Mouse (Mus musculus): ENCODE data around the gene Prrc2a. TPM values are rescaled to one million over a fixed set of nuclear protein-coding genes. Genes with fewer than 3 reads are reported as not detected.
A peak's percentile ranks its signal among the peaks of the same experiment; 100 is the strongest.

Gene Prrc2a
- total RNA-seq, 2 experiments from 2014 or later = 195 to 211 TPM

DNA sequence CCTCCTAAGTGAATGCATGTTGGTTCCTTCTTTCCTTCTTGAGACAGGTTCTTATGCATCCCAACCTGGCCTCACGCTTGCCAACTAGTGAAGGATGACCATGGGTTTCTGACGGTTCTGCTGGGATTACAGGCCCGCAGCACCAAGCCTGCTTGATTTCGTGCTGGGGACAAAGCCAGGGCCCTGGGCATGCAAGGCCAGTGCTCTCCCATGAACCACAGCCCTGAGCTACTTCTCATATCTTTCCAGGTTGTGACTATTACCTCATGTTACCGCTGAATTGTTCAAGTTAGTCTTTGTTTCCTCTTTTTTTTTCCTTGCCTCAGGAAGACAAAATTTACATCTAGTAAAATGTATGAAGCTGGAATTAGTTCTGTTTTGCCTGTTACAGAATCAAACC is 28.2 kb upstream of the Prrc2a start:
- no peak for DNase-seq
- intact Hi-C loops (cut with DNase I) = no loop called here

DNA sequence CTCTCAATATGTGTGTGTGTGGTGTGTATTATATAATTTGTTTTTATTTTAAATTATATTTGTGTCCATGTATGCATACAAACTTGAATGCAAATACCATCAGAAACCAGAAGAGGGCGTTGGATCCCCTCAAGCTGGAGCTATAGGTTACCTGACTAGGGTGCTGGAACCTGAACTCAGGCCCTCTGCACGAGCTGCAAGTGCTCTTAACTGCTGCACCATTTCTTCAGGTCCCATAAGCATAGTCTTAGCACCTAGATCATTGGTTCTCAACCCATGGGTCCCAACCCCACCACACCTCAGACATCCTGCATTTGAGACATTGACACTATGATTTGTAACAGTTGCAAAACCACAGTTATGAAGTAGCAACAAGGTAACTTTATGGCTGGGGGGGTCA is 27.0 kb upstream of the Prrc2a start:
- intact Hi-C loops (cut with DNase I) = no loop called here
- DNase-seq = no peak

DNA sequence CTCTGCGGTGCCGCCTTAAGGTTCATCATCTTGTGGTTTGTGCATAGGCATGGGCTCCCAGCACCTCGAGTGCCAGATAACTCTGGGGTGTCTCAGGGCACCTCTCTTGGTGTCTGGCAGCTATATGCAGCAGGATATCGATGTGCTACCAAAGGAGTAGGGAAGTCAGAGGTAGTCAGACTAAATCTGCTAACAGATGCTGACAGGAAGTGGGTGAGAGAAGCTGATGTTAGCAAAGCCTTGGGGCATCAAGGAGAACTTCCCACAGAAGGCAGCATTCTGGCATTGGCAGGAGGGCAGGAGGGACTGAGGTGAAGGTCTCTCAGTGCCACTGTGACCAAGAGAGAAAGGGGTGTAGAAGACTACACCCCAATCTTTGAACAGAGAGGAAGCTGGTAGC is 25.4 kb upstream of the Prrc2a start:
- DNase-seq = no peak
- intact Hi-C loops (cut with DNase I) = no loop called here

DNA sequence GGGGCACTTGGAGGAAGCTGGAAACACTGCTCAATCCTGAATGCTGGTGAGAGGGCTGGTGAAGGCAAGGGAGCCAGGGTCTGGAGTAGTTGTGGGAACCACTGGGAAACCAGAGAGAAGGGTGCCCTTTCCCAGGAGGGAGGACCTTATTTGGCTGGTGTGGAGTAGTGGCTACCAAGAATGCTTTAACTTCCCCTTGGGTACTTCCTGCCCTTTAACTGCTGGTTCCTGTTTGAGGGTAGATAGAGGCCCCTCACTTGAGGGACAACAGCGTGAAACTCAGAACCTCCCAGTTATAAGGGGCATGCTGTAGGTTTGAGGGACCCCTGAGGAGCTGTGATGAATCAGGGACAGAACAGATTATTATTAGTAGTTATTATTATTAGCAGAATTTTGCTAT is 24.5 kb upstream of the Prrc2a start:
- no peak for DNase-seq
- intact Hi-C loops (cut with DNase I) = no loop called here

DNA sequence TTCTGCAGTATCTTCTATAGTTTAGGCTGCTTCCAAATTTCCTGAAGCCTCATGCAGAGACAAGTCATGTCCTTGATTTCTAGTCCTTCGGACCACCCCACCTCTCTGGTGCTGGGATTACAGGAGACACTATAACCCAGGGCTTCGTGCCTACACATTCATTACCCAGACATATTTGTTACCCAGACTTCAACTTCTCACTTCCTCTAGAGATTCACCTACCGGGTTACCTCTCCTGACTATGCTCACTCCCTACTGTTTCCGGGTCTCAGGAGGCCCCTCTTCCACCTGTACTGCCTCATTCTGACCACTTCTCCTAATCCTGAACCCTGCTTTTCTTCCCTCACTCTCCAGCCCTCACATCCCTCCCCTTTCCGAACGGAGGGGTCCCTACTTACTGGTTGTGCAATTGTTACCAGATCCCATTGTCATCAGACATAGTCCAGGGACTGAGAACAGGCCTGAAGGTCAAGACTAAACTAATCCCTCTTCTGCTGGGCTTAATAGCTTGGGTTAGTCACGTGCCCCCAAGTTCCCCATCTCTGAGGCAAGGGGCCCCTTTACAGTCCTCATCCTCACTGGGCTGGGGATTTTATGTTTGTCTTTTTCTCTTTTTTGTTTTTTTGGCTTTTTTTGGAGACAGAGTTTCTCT is 23.4 kb upstream of the Prrc2a start, which contains the start of gene Lst1:
Lst1 (minus strand) TSS at position 481 of the 652 bp plus-strand sequence.
- intact Hi-C loops (cut with DNase I) = no loop called here
- no peak for DNase-seq

DNA sequence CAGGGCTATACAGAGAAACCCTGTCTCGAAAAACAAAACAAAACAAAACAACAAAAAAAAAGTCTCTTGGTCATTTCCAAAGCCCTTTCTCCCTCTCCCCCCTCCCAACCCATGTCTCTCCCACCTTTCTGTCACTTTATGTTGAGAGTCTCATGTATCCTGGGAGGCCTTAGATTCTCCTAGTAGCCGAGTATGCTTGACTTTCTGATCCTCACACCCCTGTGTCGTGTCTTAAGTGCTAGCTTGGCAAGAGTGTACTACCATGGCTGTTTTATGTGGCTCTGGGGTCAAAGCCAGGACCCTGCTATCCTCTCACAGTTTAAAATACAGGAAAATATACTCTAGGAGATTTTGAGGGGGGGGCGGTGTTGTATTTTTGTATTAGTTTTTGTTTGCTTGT is 22.6 kb upstream of the Prrc2a start:
- intact Hi-C loops (cut with DNase I) = no loop called here
- DNase-seq = no peak

DNA sequence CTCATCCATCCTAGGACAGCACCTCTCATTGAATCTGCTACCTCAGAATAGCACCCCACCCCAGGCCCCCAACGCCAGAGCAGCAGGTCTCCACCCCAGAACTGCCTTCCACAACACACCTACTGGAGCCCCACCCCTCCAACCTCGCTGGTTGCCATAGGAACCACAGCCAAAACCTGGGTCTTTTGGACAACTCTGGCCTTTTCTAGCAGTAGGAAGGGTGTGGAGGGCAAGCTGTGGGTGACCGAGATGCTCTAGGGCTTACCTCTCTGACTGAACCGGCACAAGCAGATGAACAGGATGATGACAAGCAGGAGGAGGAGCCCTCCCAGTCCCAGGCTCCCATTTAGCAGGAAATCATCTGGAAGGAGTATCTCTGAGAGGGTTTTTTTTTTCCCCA is 22.0 kb upstream of the Prrc2a start:
- peak in 1 of 2 experiments; percentile 50 for DNase-seq
- intact Hi-C loops (cut with DNase I) = no loop called here

DNA sequence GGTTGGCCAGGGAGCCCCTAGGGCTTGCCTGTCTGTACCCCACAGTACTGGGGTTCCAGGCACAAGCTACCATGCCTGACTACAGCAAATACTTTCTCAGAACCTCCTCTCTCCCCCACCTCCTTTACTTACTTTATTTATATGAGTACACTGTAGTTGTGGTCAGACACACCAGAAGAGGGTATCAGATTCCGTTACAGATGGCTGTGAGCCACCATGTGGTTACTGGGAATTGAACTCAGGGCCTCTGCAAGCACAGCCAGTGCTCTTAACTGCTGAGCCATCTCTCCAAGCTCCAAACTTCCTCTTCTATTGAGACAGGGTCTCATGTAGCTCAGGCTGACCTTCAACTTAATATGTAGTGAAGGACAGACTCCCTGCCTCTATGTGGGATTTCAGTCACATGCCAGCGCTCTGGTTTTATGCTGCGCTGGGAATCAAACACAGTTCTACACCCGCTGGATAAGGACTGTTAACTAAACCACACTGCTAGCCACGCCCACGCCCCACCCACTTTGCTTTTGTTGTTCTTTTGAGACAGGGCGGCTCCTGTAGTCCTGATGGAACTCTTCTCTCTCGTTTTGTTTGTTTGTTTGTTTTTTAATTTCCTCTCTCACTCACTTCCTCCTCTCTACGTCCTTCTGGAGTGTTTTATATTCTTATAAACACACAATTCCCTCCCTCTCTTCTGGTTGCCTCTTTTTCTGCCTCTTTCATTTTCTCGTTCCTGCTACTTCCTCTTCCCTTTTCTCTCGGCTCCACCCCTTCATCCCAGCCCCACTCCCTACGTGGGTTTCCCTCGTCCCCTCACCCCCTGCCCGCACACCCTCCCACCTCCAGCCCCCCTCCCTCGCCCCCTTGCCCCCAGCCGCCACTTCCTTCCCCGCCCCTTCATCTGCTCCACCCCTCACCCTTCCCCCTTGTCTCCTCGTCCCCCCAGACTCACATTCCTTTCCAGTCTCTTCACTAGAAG is 21.2 kb upstream of the Prrc2a start:
- intact Hi-C loops (cut with DNase I) = no loop called here
- peak; percentile 72 to 83 for DNase-seq

DNA sequence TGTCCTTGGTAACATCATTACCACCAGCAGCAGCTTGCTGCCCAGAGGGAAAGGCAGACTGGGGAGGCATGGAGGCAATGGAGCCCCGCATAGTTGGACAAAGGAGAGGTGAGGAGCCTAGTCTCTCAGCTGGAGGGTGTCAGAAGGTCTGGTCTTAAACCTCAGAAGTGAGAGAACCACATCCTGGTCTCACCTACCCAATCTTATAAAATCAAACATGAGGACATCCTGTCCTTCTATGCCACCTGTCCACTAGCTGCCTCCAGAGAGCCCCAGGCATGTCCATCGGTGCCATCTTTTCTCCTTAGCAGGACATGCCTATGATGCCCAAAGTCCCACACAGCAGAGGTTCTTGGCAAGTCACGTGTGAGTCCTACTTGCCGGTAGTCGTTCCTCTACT is 15.4 kb upstream of the Prrc2a start:
- no peak for DNase-seq

DNA sequence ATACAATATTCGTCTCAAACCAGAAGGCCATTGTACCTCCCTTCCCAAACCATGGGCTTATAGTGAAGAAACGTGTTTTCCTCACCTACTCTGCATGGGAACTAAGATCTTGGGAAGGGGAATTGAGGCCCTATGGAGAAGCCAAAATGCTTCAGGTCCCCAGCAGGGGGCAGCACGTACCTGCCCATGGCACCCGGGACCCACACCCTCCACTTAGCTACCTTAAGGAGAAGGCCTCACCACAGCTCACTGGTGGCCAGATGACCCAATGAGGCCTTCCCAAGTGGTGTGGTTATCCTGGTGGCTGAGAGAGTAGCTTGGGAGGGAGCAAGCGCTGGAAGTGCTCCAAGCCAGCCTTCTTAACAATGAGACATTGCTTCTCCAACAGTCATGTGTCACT is 13.8 kb upstream of the Prrc2a start:
- intact Hi-C loops (cut with DNase I) = loop anchor here (1.0 to 2.0 kb wide), 3 partner anchors 16 to 58 kb away; partner anchors contain the start of gene Ltb
- peak; percentile 77 to 83 for DNase-seq

More for the DNA sequence above, 15.4 kb upstream of the Prrc2a start:
- intact Hi-C loops (cut with DNase I) = no loop called here

DNA sequence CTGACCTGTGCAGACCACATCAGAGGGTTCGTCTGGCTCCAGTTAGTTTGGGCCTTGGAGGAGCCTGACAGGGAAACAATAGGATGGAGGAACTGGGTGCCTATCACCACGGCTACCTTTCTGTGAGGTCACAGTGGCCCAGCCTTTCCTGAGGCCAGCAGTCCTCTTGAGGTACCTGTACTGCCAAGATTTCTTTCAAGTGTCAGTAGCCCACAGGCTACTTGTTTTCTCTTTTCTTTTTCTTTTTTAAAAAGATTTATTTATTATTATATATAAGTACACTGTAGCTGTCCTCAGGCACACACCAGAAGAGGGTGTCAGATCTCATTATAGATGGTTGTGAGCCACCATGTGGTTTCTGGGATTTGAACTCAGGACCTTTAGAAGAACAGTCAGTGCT is 11.3 kb upstream of the Prrc2a start, which contains the start of gene Aif1:
Aif1 (minus strand) TSS at position 101 of the 400 bp plus-strand sequence.
- intact Hi-C loops (cut with DNase I) = no loop called here
- DNase-seq = no peak

DNA sequence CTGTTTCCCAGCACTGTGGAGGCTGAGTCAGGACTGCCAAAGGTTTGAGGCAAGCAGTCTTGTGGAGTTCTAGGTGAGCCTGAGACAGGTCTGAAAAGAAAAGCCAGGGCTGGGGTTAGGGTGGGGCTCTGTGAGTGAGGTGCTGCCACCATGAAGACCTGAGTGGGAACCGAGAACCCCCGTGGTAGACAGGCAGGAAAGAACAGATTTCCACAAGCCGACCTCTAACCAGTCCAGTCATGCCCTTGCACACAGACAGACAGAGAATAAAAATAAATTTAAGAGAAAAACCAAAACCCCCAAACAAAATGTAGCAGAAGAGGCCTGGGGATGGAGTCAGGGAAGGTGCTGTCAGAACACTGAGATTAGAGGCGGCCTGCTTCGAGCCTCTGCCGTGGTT is 10.7 kb upstream of the Prrc2a start:
- intact Hi-C loops (cut with DNase I) = no loop called here
- no peak for DNase-seq

DNA sequence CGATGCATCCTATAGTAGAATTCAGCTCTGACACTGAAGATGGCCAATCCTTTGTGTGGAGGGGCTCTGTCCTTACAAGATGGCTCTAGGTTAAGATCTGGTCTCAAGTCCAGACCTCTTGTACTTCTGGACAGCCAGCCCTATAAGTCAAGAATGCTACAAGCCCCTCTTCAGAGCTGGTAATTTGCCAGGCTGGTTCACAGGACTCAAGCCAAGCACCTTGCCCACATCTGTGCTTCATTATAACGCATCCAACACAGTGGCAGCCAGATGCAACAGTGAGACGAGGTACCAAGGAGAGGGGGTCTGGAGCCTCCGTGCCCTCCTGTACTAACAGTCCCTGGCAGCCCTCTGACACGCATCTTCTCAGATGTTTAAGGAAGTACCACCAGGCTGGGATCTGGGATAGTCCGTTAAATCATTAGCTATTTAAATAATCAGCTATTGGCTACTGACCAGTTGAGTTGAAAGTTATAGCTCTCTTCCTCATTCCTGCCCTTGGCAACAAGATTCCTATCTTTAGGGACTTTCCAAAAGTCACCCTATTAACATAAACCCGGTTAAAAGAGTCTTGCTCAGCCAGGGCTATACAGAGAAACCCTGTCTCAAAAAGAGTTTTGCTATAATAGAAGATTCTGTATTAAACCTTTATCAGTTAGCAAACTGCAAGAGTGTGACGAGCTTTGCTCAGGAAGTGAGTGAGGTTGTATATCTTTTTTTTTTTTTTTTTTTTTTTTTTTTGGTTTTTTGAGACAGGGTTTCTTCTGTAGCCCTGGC is 9.7 kb upstream of the Prrc2a start:
- intact Hi-C loops (cut with DNase I) = no loop called here
- DNase-seq = no peak

DNA sequence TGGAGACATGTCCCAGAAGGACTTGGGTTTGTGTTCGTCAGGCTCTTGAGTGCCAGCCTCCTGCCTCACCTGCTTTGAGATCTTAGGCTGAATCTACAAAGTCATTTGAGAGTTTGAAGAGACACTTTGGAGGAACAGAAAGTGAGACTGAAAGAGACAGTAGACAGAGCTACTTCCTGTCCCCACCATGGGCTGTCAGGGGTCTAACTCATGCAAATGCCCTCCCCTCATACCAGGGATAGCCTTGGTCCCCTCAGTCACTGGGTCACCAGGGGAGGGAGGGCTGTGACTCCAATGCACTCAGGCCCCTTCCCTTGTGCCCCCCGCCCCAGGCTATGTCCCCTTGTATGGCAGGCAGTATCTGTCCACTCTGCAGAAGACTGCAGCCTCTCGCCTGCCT is 8.6 kb upstream of the Prrc2a start:
- intact Hi-C loops (cut with DNase I) = no loop called here

DNA sequence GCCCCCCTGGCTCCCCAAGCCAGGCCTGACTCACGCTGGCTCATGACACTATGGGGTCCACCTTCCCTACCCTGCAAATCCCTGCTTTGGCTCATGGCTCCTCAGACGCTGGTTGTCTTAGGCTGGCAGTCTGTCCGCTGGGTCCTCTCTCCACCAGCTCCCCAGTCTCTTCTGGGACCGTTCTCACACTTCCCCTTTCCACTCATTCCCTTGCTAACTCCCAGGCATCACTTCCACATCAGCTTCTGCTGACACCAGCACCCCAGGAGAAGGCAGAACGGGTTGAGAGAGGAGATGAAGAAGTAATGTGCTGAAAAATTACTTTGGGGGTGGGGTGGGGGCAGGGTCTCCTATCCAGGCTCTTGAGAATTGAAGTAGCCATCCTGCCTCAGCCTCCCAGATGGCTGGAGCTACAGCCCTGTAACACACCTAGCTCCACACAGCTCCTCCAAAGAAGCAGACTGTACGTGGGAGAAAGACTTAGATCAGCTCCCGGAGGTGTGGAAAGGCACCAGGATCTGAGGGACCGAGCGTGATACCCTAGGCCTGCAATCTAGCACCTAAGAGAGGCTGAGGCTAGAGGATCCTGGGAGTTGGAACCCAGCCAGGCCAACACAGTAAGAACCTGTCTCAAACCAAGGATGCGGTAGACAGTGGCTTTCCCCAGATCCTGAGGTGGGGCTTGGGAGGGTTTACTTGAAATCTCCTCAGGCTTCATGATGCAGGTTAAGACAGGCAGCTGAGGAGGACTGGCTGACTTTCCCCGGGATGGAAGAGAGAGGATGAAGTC is 7.9 kb upstream of the Prrc2a start:
- no peak for DNase-seq
- intact Hi-C loops (cut with DNase I) = no loop called here

More for the DNA sequence above, 8.6 kb upstream of the Prrc2a start:
- DNase-seq = no peak

DNA sequence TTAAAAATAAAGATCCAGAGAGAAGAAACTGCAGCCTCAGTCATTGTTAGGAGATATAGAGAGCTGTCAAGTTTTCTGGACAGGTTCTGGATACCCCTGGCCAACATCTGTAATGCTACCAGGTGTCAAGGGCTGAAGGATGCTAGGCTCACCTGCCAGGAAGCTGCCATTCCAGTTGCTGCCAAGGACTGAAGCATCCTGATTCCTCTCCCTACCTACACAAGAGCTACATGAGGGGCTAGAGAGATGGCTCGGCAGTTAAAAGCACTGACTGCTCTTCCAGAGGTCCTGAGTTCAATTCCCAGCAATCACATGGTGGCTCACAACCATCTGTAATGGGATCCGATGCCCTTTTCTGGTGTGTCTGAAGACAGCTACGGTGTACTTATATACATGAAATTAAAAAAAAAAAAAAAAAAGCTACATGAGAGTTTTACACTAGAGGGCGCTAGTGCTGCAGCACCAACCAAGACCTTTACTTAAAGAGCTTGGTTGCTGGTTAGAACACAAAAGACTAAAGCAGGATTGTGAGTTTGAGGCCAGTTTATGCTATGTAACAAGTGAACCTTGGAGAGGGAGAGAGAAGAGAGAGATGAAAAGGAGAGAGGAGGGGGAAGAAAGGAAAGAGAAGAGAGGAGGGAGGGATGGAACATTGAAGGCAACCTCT is 4.0 kb upstream of the Prrc2a start:
- intact Hi-C loops (cut with DNase I) = no loop called here
- DNase-seq = no peak

DNA sequence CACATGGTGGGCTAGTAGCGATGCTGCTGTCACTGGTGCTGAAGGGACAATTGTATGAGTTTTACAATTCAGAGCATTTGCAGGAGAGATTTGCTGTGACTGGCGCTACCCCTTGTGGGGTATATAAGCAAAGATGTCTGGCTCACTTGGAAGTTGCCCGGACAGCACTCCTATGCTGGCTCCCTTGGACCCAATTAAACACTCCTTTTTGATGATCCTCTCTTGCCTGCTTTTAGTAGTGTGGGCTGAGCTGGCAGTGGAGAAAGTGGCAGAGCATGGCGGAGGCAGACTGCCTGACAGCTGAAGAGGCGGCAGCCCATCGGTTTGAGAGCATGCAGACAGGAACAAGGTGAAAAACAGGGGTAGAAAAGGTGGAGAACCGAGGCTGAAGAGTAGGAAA is 3.1 kb upstream of the Prrc2a start:
- no peak for DNase-seq
- intact Hi-C loops (cut with DNase I) = loop anchor here (2.0 kb wide), 1 partner anchor 65 kb away; the partner anchor contains the start of gene Atp6v1g2

DNA sequence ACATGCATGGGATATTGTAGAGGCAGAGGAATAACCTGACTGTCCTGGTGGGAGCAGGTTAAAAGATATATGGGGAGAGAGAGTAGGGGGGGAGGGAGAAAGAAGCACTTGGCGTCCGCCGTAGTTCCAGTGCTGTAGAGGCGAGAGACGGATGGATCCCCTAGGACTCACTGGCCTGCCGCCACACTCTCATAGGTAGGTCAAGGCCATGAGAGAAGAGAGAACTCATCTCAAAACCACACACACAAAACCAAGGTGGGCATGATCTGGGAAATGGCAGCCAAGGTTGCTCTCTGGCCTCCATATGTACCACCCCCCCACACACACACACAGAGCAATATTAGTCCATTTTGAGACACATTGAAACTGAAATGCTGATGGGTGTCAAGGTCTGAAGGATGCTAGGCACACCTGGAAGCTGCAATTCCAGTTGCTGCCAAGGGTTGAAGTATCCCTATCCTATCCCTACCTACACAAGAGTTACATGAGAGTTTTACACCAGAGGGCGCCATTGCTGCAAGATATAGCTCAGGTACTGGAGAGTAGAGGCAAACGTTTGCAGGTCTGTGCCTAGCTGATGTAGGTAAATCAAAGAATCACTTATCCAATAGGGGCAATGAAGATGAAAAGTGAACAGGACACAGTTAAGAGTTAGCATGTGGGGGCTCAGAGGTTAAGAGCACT is 1.8 kb upstream of the Prrc2a start:
- intact Hi-C loops (cut with DNase I) = loop anchor here (2.0 kb wide), 1 partner anchor 66 kb away; the partner anchor contains the start of gene Atp6v1g2
- DNase-seq = peak; percentile 55 to 69

Data from heart, postnatal 10 days (tissue).